Mouse (Mus musculus) hindbrain, embryonic 14.5 days (tissue): ENCODE data around the gene Naa20. TPM values are rescaled to one million over a fixed set of nuclear protein-coding genes. Genes with fewer than 3 reads are reported as not detected.
A peak's percentile ranks its signal among the peaks of the same experiment; 100 is the strongest.
"Not testable (repeated sequence)": the region's sequence is repeated elsewhere in the genome, so short reads cannot be mapped to it uniquely, and the experiment has no call there.

ENCODE experiments used
- ATAC-seq: fragments of 200-750 bp; cut with Nextera tagmentation; 2 replicates; pipeline ENCODE4 v1.8.0; 2017; ENCODE audit warnings: moderate number of reproducible peaks, mild to moderate bottlenecking, moderate TSS enrichment, moderate library complexity; ENCODE audit not compliant: low FRiP score
- DNase-seq: peaks from one replicate; pipeline ENCODE4 v3.0.0-alpha.2; 2015; ENCODE audit warnings: low spot score
- H3K27ac ChIP-seq: fragments of 300-500 bp; sonication (generic); 2 replicates; pipeline ENCODE4 v1.5.1; 2014; ENCODE audit warnings: mild to moderate bottlenecking, moderate library complexity
- H3K27me3 ChIP-seq: fragments of 300-500 bp; sonication (generic); 2 replicates; pipeline ENCODE4 v1.6.1; 2014; ENCODE audit warnings: mild to moderate bottlenecking, low read length, mixed read lengths; ENCODE audit not compliant: control insufficient read depth, insufficient read depth
- H3K36me3 ChIP-seq: fragments of 300-500 bp; sonication (generic); replicated peaks from 2 replicates; pipeline ENCODE4 v1.6.1; 2014; ENCODE audit not compliant: control insufficient read depth, insufficient read depth
- H3K4me1 ChIP-seq: fragments of 300-500 bp; sonication (generic); replicated peaks from 2 replicates; pipeline ENCODE4 v1.6.1; 2014; ENCODE audit warnings: antibody characterized with exemption, low read length, mixed read lengths; ENCODE audit not compliant: control insufficient read depth, insufficient read depth
- H3K4me2 ChIP-seq: fragments of 300-500 bp; sonication (generic); replicated peaks from 2 replicates; pipeline ENCODE4 v1.6.1; 2014; ENCODE audit warnings: mild to moderate bottlenecking, moderate library complexity
- H3K4me3 ChIP-seq: fragments of 300-500 bp; sonication (generic); replicated peaks from 2 replicates; pipeline ENCODE4 v1.5.1; 2014; ENCODE audit warnings: mild to moderate bottlenecking, low read length
- H3K9ac ChIP-seq: fragments of 300-500 bp; sonication (generic); 2 replicates; pipeline ENCODE4 v1.6.1; 2014
- H3K9me3 ChIP-seq: fragments of 300-500 bp; sonication (generic); 2 replicates; pipeline ENCODE4 v1.6.1; 2016; ENCODE audit warnings: low read length; ENCODE audit not compliant: control insufficient read depth
- WGBS: fragments of 180-500 bp; shearing (Covaris S2); extraction: QIAGEN DNeasy Blood & Tissue Kit; methylation state at CpG from one replicate; pipeline ENCODE4 v1.1.7; 2014; 5-methylcytosine and 5-hydroxymethylcytosine counted together
- polyA plus RNA-seq: library from polyadenylated mRNA; unstranded; fragments of >200 nt; fragmentation: Nextera tagmentation; extraction: Ambion mirVana; gene quantifications from 2 replicates; pipeline ENCODE4 v1.2.1, GENCODE M21; 2014

The Naa20 gene
- polyA plus RNA-seq, 1 experiment from 2014 or later: 138 TPM

- not testable (repeated sequence) for H3K9me3 ChIP-seq, ATAC-seq, H3K36me3 ChIP-seq, H3K4me3 ChIP-seq, H3K27ac ChIP-seq, H3K27me3 ChIP-seq, H3K9ac ChIP-seq, H3K4me2 ChIP-seq, DNase-seq
- peaks cover 17% of the 10 kb centered on the region for H3K4me1 ChIP-seq
- WGBS: 80% methylated on average over 6 of the region's 8 CpGs
These were observed 1.6 kb upstream of the Naa20 start for GRCm38 (mm10) chr2:145900318-145900717.

- peaks cover 12% of the 10 kb centered on the region; the same call in 1 of the 2 replicates for H3K36me3 ChIP-seq
- no peaks in the 10 kb centered on the region for H3K9me3 ChIP-seq
- H3K9ac ChIP-seq: peak overlapping the region; percentile 96
- peak overlapping the region; percentile 100 for H3K4me3 ChIP-seq
- peak overlapping the region; percentile 81 for H3K4me2 ChIP-seq
- H3K27me3 ChIP-seq: no peaks in the 10 kb centered on the region
- peaks cover 17% of the 10 kb centered on the region for H3K4me1 ChIP-seq
- DNase-seq (peak; percentile 93), ATAC-seq (peak; percentile 97)
- under 1% methylated on average over 66 of the region's 68 CpGs for WGBS
- H3K27ac ChIP-seq: peak overlapping the region; percentile 80
These were observed 1.4 kb downstream of the Naa20 start for GRCm38 (mm10) chr2:145903061-145903901.

GRCm38 (mm10) chr2:145903983-145904616 is 2.2 kb downstream of the Naa20 start:
- DNase-seq: no peak
- peak overlapping the region; percentile 96 for H3K9ac ChIP-seq
- H3K4me3 ChIP-seq: peak overlapping the region; percentile 100
- peaks cover 17% of the 10 kb centered on the region; the same call in 1 of the 2 replicates for H3K36me3 ChIP-seq
- 42% methylated on average over 12 of the region's 12 CpGs for WGBS
- no peak overlapping the region for H3K27ac ChIP-seq
- H3K4me2 ChIP-seq: peak overlapping the region; percentile 81
- ATAC-seq: no peak
- peaks cover 17% of the 10 kb centered on the region for H3K4me1 ChIP-seq
- H3K9me3 ChIP-seq: no peaks in the 10 kb centered on the region
- H3K27me3 ChIP-seq: no peaks in the 10 kb centered on the region

- no peak for DNase-seq
- ATAC-seq: no peak
- peaks cover 28% of the 10 kb centered on the region for H3K36me3 ChIP-seq
- no peaks in the 10 kb centered on the region for H3K9me3 ChIP-seq
- 85% methylated on average over 6 of the region's 6 CpGs for WGBS
- no peak overlapping the region for H3K27ac ChIP-seq
- no peaks in the 10 kb centered on the region for H3K27me3 ChIP-seq
- H3K4me3 ChIP-seq: no peak overlapping the region
- no peak overlapping the region for H3K4me2 ChIP-seq
- H3K9ac ChIP-seq: no peak overlapping the region
- H3K4me1 ChIP-seq: peaks cover 17% of the 10 kb centered on the region
These were observed 3.3 kb downstream of the Naa20 start for GRCm38 (mm10) chr2:145905156-145905555.

GRCm38 (mm10) chr2:145905884-145906283 is 4.0 kb downstream of the Naa20 start:
- H3K27ac ChIP-seq, H3K27me3 ChIP-seq, H3K9me3 ChIP-seq, H3K4me2 ChIP-seq, H3K4me3 ChIP-seq, DNase-seq, ATAC-seq, H3K9ac ChIP-seq: not testable (repeated sequence)
- peaks cover 35% of the 10 kb centered on the region for H3K36me3 ChIP-seq
- 34% methylated on average over 4 of the region's 4 CpGs for WGBS
- peaks cover 17% of the 10 kb centered on the region for H3K4me1 ChIP-seq

- H3K36me3 ChIP-seq: peaks cover 94% of the 10 kb centered on the region
- no peak for ATAC-seq
These were observed 19.2 kb downstream of the Naa20 start for GRCm38 (mm10) chr2:145920941-145921650.

GRCm38 (mm10) chr2:145934339-145935231 is 32.7 kb downstream of the Naa20 start, which contains the start of the genes Cfap61 and Crnkl1:
TSS of gene Cfap61 (plus strand) at chr2:145934784.
TSS of gene Crnkl1 (minus strand) at chr2:145935014.
- DNase-seq (peak; percentile 96), ATAC-seq (peak; percentile 99)
- H3K4me1 ChIP-seq: peaks cover 6% of the 10 kb centered on the region
- peak within 1 kb of the TSS; percentile 75 for H3K4me2 ChIP-seq
- H3K36me3 ChIP-seq: peaks cover 32% of the 10 kb centered on the region
- peak within 1 kb of the TSS; percentile 75 for H3K4me3 ChIP-seq
- H3K27ac ChIP-seq: 0 out of 2 replicates have a peak within 1 kb of the TSS, but pooled peaks have one; percentile 45
- WGBS: under 1% methylated on average over 61 of the region's 61 CpGs
- H3K9me3 ChIP-seq: no peaks in the 10 kb centered on the region
- peak within 1 kb of the TSS; percentile 62 for H3K9ac ChIP-seq
- no peaks in the 10 kb centered on the region for H3K27me3 ChIP-seq

More at GRCm38 (mm10) chr2:145920941-145921650, 19.2 kb downstream of the Naa20 start:
- no peak overlapping the region for H3K4me2 ChIP-seq
- no peak overlapping the region for H3K27ac ChIP-seq
- H3K9me3 ChIP-seq: no peaks in the 10 kb centered on the region
- no peaks in the 10 kb centered on the region for H3K4me1 ChIP-seq
- 91% methylated on average over 8 of the region's 8 CpGs for WGBS
- no peak for DNase-seq
- H3K27me3 ChIP-seq: no peaks in the 10 kb centered on the region
- no peak overlapping the region for H3K4me3 ChIP-seq
- H3K9ac ChIP-seq: no peak overlapping the region

GRCm38 (mm10) chr2:145936975-145937374 is 35.1 kb downstream of the Naa20 start:
- H3K4me2 ChIP-seq: no peak overlapping the region
- peaks cover 6% of the 10 kb centered on the region for H3K4me1 ChIP-seq
- DNase-seq: no peak
- H3K27ac ChIP-seq: no peak overlapping the region
- peaks cover 10% of the 10 kb centered on the region for H3K36me3 ChIP-seq
- H3K9ac ChIP-seq: no peak overlapping the region
- no peak for ATAC-seq
- WGBS: 81% methylated on average over 8 of the region's 8 CpGs
- no peaks in the 10 kb centered on the region for H3K9me3 ChIP-seq
- no peaks in the 10 kb centered on the region for H3K27me3 ChIP-seq
- H3K4me3 ChIP-seq: no peak overlapping the region
